Mouse (Mus musculus) heart, postnatal 14 days (tissue): ENCODE results near the gene Fbxl20. TPM values are rescaled to one million over a fixed set of nuclear protein-coding genes. Genes with fewer than 3 reads are reported as not detected.
A peak's percentile ranks its signal among the peaks of the same experiment; 100 is the strongest.

Experiments used
- DNase-seq, 2 experiments: peaks; one replicate each; pipeline ENCODE4 v3.0.0; 2021 to 2022
- intact Hi-C: fragments of 180-260 bp; cut with DNase I; formaldehyde crosslinking; loops from one replicate; pipeline ENCODE4 v1.15.1; 2025
- total RNA-seq, 2 experiments: library from RNA; stranded (reverse); gene quantifications; 2 replicates each; pipeline ENCODE4 v1.2.3; 2021

The Fbxl20 gene
- total RNA-seq, 2 experiments from 2014 or later, result 19.7 to 22.4 TPM

GRCm38 (mm10) chr11:98052129-98052988, 97.8 kb downstream of the Fbxl20 start:
- intact Hi-C loops, result no loop called here
- no peak for DNase-seq

GRCm38 (mm10) chr11:98051611-98052128, 98.5 kb downstream of the Fbxl20 start:
- intact Hi-C loops, result no loop called here
- DNase-seq, result no peak

GRCm38 (mm10) chr11:98050940-98051339, 99.3 kb downstream of the Fbxl20 start:
- DNase-seq, result no peak
- intact Hi-C loops, result no loop called here

GRCm38 (mm10) chr11:98050520-98050815, 99.7 kb downstream of the Fbxl20 start:
- DNase-seq, result no peak
- intact Hi-C loops, result no loop called here

GRCm38 (mm10) chr11:98049672-98050519, 100.3 kb downstream of the Fbxl20 start:
- DNase-seq, result no peak
- intact Hi-C loops, result no loop called here

- intact Hi-C loops, result no loop called here
- DNase-seq, result peak; percentile 42 to 69
Observed at GRCm38 (mm10) chr11:98047745-98048144, 102.5 kb downstream of the Fbxl20 start.

GRCm38 (mm10) chr11:98046466-98046865, 103.7 kb downstream of the Fbxl20 start:
- no peak for DNase-seq
- intact Hi-C loops, result no loop called here

- DNase-seq, result no peak
- intact Hi-C loops, result no loop called here
Observed at GRCm38 (mm10) chr11:98045596-98045995, 104.6 kb downstream of the Fbxl20 start.

- intact Hi-C loops, result no loop called here
- no peak for DNase-seq
Observed at GRCm38 (mm10) chr11:98044074-98044473, 106.1 kb downstream of the Fbxl20 start.

GRCm38 (mm10) chr11:98042741-98043140, 107.5 kb downstream of the Fbxl20 start:
- intact Hi-C loops, result no loop called here
- DNase-seq, result no peak

GRCm38 (mm10) chr11:98040975-98041374, 109.2 kb downstream of the Fbxl20 start:
- no peak for DNase-seq
- intact Hi-C loops, result no loop called here

- DNase-seq, result no peak
- intact Hi-C loops, result no loop called here
Observed at GRCm38 (mm10) chr11:98037871-98038270, 112.3 kb downstream of the Fbxl20 start.

- peak; percentile 52 to 64 for DNase-seq
- intact Hi-C loops, result no loop called here
Observed at GRCm38 (mm10) chr11:98035977-98036377, 114.2 kb downstream of the Fbxl20 start.

- intact Hi-C loops, result loop anchor here (5.0 kb wide), 2 partner anchors 112 to 167 kb away; partner anchors contain the start of gene Cdk12
- no peak for DNase-seq
Observed at GRCm38 (mm10) chr11:98034840-98035239, 115.4 kb downstream of the Fbxl20 start.

GRCm38 (mm10) chr11:98034061-98034460, 116.1 kb downstream of the Fbxl20 start:
- intact Hi-C loops, result loop anchor here (5.0 kb wide), 2 partner anchors 113 to 168 kb away; partner anchors contain the start of gene Cdk12
- no peak for DNase-seq

Other genes starting within 250 kb of the Fbxl20 start
- 1 to 10 TPM; 7.3 TPM for gene Plxdc1, start 164.0 kb downstream of the Fbxl20 start, total RNA-seq
- 1 to 10 TPM; 1.6 to 6.2 TPM for gene Arl5c, start 154.2 kb downstream of the Fbxl20 start, total RNA-seq
- 1 to 10 TPM; 5.5 to 6.9 TPM for gene Cacnb1, start 127.4 kb downstream of the Fbxl20 start, total RNA-seq
- 100 to 1,000 TPM; 538 to 580 TPM for gene Rpl19, start 123.7 kb downstream of the Fbxl20 start, total RNA-seq
- under 1 TPM; 0.27 to 0.43 TPM for gene Stac2, start 96.9 kb downstream of the Fbxl20 start, total RNA-seq
- gene Med1, start 42.9 kb upstream of the Fbxl20 start, total RNA-seq, result 10 to 100 TPM; 38.0 to 42.9 TPM
- 10 to 100 TPM; 26.3 to 27.6 TPM for gene Cdk12, start 52.7 kb upstream of the Fbxl20 start, total RNA-seq
- gene Neurod2, start 179.2 kb upstream of the Fbxl20 start, total RNA-seq, result not detected
- gene Ppp1r1b, start 198.0 kb upstream of the Fbxl20 start, total RNA-seq, result 1 to 10 TPM; 1.8 to 3.0 TPM
- 10 to 100 TPM; 21.7 to 23.3 TPM for gene Stard3, start 208.0 kb upstream of the Fbxl20 start, total RNA-seq
- gene Tcap, start 233.4 kb upstream of the Fbxl20 start, total RNA-seq, result 100 to 1,000 TPM; 841 to 967 TPM
- gene Pnmt, start 236.0 kb upstream of the Fbxl20 start, total RNA-seq, result under 1 TPM; 0.41 to 0.61 TPM